ENCODE assay signal across 21 mouse cellular contexts in genomic region chr7:73031407-73031806, GRCm38 (mm10).
"Had no signal": no experiment of that assay in that cellular context is flagged by ENCODE, and none has a peak within 500 bp of the region (broad histone marks: within the 10 kb centered on the region; RNA-seq: fewer than 3 reads in every experiment).

No protein-coding gene starts in this region.

- H3K9me3 ChIP-seq: heart, embryonic 10.5 days; heart, embryonic 12.5 days; hindbrain, embryonic 13.5 days; hindbrain, embryonic 15.5 days; limb, embryonic 13.5 days; limb, embryonic 15.5 days; liver, embryonic 12.5 days had no signal

- H3K4me2 ChIP-seq: heart, embryonic 12.5 days; hindbrain, embryonic 13.5 days; hindbrain, embryonic 15.5 days; limb, embryonic 13.5 days; limb, embryonic 15.5 days; liver, embryonic 12.5 days had no signal

- H3K9ac ChIP-seq: forebrain, postnatal 0 days; heart, embryonic 12.5 days; hindbrain, embryonic 13.5 days; hindbrain, embryonic 15.5 days; limb, embryonic 13.5 days; limb, embryonic 15.5 days; liver, embryonic 12.5 days; liver, embryonic 14.5 days had no signal

- H3K36me3 ChIP-seq: heart, embryonic 10.5 days; heart, embryonic 12.5 days; hindbrain, embryonic 13.5 days; hindbrain, embryonic 15.5 days; limb, embryonic 13.5 days; limb, embryonic 15.5 days; liver, embryonic 12.5 days had no signal

- H3K4me1 ChIP-seq: heart, embryonic 10.5 days; heart, embryonic 12.5 days; liver, embryonic 12.5 days had no signal

- DNase-seq: forebrain, postnatal 0 days; gastrocnemius, postnatal 14 days; gastrocnemius, postnatal 36 days; heart, adult 18-20 months; heart, postnatal 14 days; heart, postnatal 36 days; kidney, adult 2 months; kidney, postnatal 14 days; layer of hippocampus, adult 9-11 months; layer of hippocampus, postnatal 36 days; left cerebral cortex, postnatal 4 days had no signal

- ATAC-seq: forebrain, postnatal 0 days; hindbrain, postnatal 0 days; intestine, embryonic 16.5 days; liver, embryonic 12.5 days had no signal

- H3K27me3 ChIP-seq: hindbrain, embryonic 13.5 days; hindbrain, embryonic 15.5 days; limb, embryonic 13.5 days; limb, embryonic 15.5 days; liver, embryonic 12.5 days had no signal

- H3K27ac ChIP-seq: heart, embryonic 10.5 days; hindbrain, postnatal 0 days; limb, embryonic 13.5 days; limb, embryonic 15.5 days; liver, embryonic 12.5 days; liver, embryonic 14.5 days had no signal

- H3K4me3 ChIP-seq: heart, embryonic 10.5 days; heart, embryonic 12.5 days; hindbrain, embryonic 13.5 days; hindbrain, embryonic 15.5 days; limb, embryonic 13.5 days; limb, embryonic 15.5 days; liver, embryonic 12.5 days had no signal
